Mouse (Mus musculus) kidney, postnatal 0 days (tissue): ENCODE results near the gene Hspb11. TPM values are rescaled to one million over a fixed set of nuclear protein-coding genes. Genes with fewer than 3 reads are reported as not detected.
A peak's percentile ranks its signal among the peaks of the same experiment; 100 is the strongest.

Experiments used
- ATAC-seq: fragments of 200-750 bp; cut with Nextera tagmentation; replicated peaks from 2 replicates; pipeline ENCODE4 v1.8.0; 2017; ENCODE audit warnings: low read depth, moderate number of reproducible peaks, moderate TSS enrichment, moderate library complexity; ENCODE audit not compliant: low FRiP score
- DNase-seq: peaks from one replicate; pipeline ENCODE4 v3.0.0-alpha.2; 2016; ENCODE audit warnings: low spot score
- H3K27ac ChIP-seq: fragments of 300-500 bp; sonication (generic); 2 replicates; pipeline ENCODE4 v1.5.1; 2014; ENCODE audit warnings: mild to moderate bottlenecking
- H3K27me3 ChIP-seq: fragments of 300-500 bp; sonication (generic); 2 replicates; pipeline ENCODE4 v1.6.1; 2014; ENCODE audit warnings: low read length, mixed read lengths; ENCODE audit not compliant: insufficient read depth
- H3K36me3 ChIP-seq: fragments of 300-500 bp; sonication (generic); 2 replicates; pipeline ENCODE4 v1.6.1; 2014; ENCODE audit warnings: low read length, mixed read lengths; ENCODE audit not compliant: insufficient read depth
- H3K4me1 ChIP-seq: fragments of 300-500 bp; sonication (generic); replicated peaks from 2 replicates; pipeline ENCODE4 v1.6.1; 2014; ENCODE audit warnings: antibody characterized with exemption, low read length, mixed read lengths; ENCODE audit not compliant: insufficient read depth
- H3K4me2 ChIP-seq: fragments of 300-500 bp; sonication (generic); 2 replicates; pipeline ENCODE4 v1.6.1; 2014; ENCODE audit warnings: mild to moderate bottlenecking, low read length, moderate library complexity, mixed read lengths
- H3K4me3 ChIP-seq: fragments of 300-500 bp; sonication (generic); replicated peaks from 2 replicates; pipeline ENCODE4 v1.5.1; 2014; ENCODE audit warnings: low read depth, low read length
- H3K9ac ChIP-seq: fragments of 300-500 bp; sonication (generic); 2 replicates; pipeline ENCODE4 v1.6.1; 2014; ENCODE audit warnings: low read depth, low read length
- H3K9me3 ChIP-seq: fragments of 300-500 bp; sonication (generic); replicated peaks from 2 replicates; pipeline ENCODE4 v1.6.1; 2016; ENCODE audit warnings: low read length, inconsistent platforms, mixed read lengths
- CTCF ChIP-seq: IDR thresholded peaks from 2 replicates; pipeline ENCODE4 v1.5.1; 2016; ENCODE audit warnings: antibody characterized with exemption, low read depth, mild to moderate bottlenecking, moderate library complexity
- WGBS: fragments of 180-500 bp; shearing (Covaris S2); extraction: QIAGEN DNeasy Blood & Tissue Kit; methylation state at CpG from one replicate; pipeline ENCODE4 v1.1.7; 2014; 5-methylcytosine and 5-hydroxymethylcytosine counted together
- polyA plus RNA-seq: library from polyadenylated mRNA; unstranded; fragments of >200 nt; fragmentation: Nextera tagmentation; extraction: Ambion mirVana; gene quantifications from 2 replicates; pipeline ENCODE4 v1.2.1, GENCODE M21; 2015

The Hspb11 gene
- polyA plus RNA-seq, 1 experiment from 2014 or later = 56.7 TPM

DNA sequence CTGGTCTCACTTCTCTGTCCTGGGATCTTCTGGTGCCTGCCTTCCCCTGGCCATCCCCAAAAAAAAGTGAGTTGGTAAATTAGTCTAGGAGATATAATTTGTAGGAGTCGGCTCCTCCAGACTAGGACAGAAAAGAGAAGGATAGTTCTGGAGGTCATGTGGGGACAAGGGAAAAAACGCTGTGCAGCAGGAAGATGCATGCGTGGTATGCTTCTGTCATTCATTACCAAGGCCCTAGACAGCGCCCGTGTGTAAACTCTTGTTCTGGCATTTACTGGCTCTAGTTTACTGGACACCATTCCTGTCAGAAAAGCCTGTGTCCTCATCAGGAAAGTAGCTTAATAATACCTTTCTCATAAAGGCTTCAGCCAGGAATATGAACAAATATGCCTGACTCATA is 21.1 kb downstream of the Hspb11 start:
- H3K36me3 ChIP-seq = no peaks in the 10 kb centered on the region
- 68% methylated on average over 5 of the region's 5 CpGs for WGBS
- DNase-seq (no peak), ATAC-seq (no peak)
- H3K4me1 ChIP-seq = no peaks in the 10 kb centered on the region
- TF ChIP-seq CTCF = no peak
- H3K27ac ChIP-seq = no peak overlapping the region
- no peaks in the 10 kb centered on the region for H3K9me3 ChIP-seq
- H3K4me2 ChIP-seq = no peak overlapping the region
- no peaks in the 10 kb centered on the region for H3K27me3 ChIP-seq
- no peak overlapping the region for H3K4me3 ChIP-seq
- H3K9ac ChIP-seq = no peak overlapping the region

DNA sequence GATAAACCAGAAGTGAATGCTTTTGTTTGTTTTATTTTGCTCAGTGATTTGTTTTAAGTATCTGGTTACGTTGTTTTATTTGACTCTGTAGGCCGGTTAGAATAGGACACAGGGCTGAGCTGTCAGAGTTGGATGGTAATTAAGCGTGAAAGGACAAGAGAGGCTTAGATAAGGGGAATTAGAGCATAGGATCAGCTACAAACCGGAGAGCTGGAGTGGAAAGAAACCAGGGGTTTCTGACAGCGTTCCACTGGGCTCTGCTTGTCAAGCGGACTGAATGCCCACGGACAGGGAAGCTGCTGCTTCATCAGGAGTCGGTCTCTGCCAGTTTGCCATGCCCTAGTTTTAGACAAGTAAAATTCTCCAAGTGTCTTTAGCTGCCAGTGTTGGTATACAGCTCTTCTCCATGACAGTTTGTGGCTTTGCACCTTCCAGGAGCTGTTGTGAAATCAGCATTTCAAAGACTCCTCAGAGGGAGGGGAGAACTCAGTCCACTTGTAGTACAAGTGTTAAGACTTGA is 24.9 kb downstream of the Hspb11 start:
- H3K9ac ChIP-seq = no peak overlapping the region
- peak; percentile 34 for DNase-seq
- peaks cover 9% of the 10 kb centered on the region; the same call in 1 of the 2 replicates for H3K36me3 ChIP-seq
- 19% methylated on average over 8 of the region's 8 CpGs for WGBS
- no peak for TF ChIP-seq CTCF
- ATAC-seq = no peak
- no peaks in the 10 kb centered on the region for H3K9me3 ChIP-seq
- H3K4me3 ChIP-seq = no peak overlapping the region
- no peak overlapping the region for H3K27ac ChIP-seq
- no peak overlapping the region for H3K4me2 ChIP-seq
- no peaks in the 10 kb centered on the region for H3K27me3 ChIP-seq
- no peaks in the 10 kb centered on the region for H3K4me1 ChIP-seq

DNA sequence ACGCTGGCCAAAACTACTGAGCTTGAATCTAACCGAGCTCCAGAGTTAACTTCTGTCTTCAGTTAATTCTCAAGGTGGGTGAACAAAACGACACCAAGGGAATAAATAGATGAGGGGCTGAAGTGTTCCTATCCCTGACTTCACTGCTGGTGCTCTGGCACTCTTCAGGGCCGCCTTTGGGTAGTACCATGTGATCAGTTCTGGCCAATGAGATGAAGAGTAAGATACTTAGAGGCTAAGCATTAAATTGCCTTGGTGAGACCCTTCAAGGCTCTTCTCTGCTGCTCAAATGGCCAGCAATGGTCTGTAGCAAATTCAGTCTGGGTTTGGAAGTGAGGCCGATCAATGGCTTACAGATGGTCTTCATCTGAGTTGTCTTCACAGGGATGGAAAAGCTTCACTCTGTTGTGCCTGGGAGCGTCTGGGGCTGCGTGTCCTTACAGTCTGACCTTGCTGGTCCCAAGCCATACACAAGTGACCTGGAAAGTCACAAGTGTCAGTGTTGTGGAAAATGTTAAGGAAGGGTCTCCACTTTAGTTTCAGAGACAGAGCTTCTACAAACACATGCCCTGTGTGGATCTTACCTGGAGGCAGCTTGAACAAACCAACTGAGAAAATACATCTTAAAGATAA is 27.6 kb downstream of the Hspb11 start:
- DNase-seq (no peak), ATAC-seq (no peak)
- Histone ChIP-seq H3K36me3 (peaks cover 9% of the 10 kb centered on the region; the same call in 1 of the 2 replicates), H3K4me1 (no peaks in the 10 kb centered on the region), H3K27me3 (no peaks in the 10 kb centered on the region), H3K4me3 (no peak overlapping the region), H3K4me2 (no peak overlapping the region), H3K27ac (no peak overlapping the region), H3K9me3 (no peaks in the 10 kb centered on the region), H3K9ac (no peak overlapping the region)
- no peak for TF ChIP-seq CTCF
- 74% methylated on average over 7 of the region's 7 CpGs for WGBS

- Histone ChIP-seq H3K27ac (no peak overlapping the region), H3K9me3 (no peaks in the 10 kb centered on the region), H3K4me3 (no peak overlapping the region), H3K4me2 (no peak overlapping the region), H3K9ac (no peak overlapping the region), H3K36me3 (peaks cover 2% of the 10 kb centered on the region; the same call in 1 of the 2 replicates), H3K27me3 (no peaks in the 10 kb centered on the region), H3K4me1 (no peaks in the 10 kb centered on the region)
- WGBS = 47% methylated on average over 3 of the region's 3 CpGs
- ATAC-seq = no peak
- no peak for TF ChIP-seq CTCF
- DNase-seq = no peak
These were observed 32.2 kb downstream of the Hspb11 start for GRCm38 (mm10) chr4:107285446-107286200.

DNA sequence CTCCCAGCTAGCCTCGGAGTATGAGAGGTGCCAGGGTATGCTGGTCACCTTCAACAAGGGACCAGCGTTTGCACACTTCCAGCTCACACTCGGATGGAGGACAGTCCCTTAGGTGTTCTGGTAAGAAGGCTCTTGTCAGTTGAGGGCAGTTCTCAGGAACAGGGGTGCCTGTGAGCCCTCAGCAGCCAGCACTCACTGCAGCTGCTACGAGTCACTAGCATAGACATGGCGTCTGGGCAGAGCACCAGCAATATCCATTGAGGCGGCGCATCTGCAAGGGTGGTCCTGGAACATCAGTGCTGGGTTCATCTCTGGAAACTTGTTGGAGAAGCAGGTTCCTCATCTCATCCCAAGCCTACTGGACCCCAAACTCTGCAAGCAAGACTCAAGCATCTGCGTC is 33.0 kb downstream of the Hspb11 start:
- no peak for TF ChIP-seq CTCF
- Histone ChIP-seq H3K27me3 (no peaks in the 10 kb centered on the region), H3K4me3 (no peak overlapping the region), H3K36me3 (no peaks in the 10 kb centered on the region), H3K4me2 (no peak overlapping the region), H3K27ac (no peak overlapping the region), H3K9ac (no peak overlapping the region), H3K4me1 (no peaks in the 10 kb centered on the region), H3K9me3 (no peaks in the 10 kb centered on the region)
- WGBS = 97% methylated on average over 8 of the region's 8 CpGs
- no peak for ATAC-seq
- DNase-seq = no peak

DNA sequence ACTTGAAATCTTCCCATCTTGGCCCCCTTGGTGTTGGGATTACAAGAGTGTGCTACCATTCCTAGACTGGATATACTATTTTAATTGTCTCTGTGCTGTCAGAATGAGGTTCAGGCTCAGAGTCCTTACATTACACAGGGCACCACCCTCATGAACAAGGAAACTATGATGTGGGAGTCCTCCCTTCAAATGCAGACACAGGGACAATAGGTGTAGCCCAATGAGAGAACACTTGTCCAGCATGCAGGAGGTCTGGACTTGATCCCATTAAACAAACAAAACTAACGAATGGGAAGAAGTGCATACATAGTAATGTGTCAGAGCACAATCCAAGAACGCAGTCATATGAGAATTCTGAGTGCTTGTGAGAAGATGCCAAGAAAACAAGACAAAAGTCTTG is 34.1 kb downstream of the Hspb11 start:
- no peak overlapping the region for H3K4me2 ChIP-seq
- no peaks in the 10 kb centered on the region for H3K36me3 ChIP-seq
- no peak overlapping the region for H3K9ac ChIP-seq
- 80% methylated on average over 2 of the region's 2 CpGs for WGBS
- H3K4me1 ChIP-seq = no peaks in the 10 kb centered on the region
- TF ChIP-seq CTCF = no peak
- H3K4me3 ChIP-seq = no peak overlapping the region
- ATAC-seq (no peak), DNase-seq (no peak)
- H3K9me3 ChIP-seq = no peaks in the 10 kb centered on the region
- no peak overlapping the region for H3K27ac ChIP-seq
- no peaks in the 10 kb centered on the region for H3K27me3 ChIP-seq
